Mouse (Mus musculus) A20 (cell line): ENCODE data around the gene Itih1.

Experiments used
- DNase-seq: peaks from one replicate; pipeline ENCODE4 v3.0.0-alpha.2; 2011; ENCODE audit warnings: low read depth, low spot score

Itih1 gene

GRCm38 (mm10) chr14:30904307-30904706 lies 38.8 kb downstream of the Itih1 start:
- DNase-seq: no peak

- no peak for DNase-seq
Measured at GRCm38 (mm10) chr14:30903036-30903435, 40.1 kb downstream of the Itih1 start.

- no peak for DNase-seq
Measured at GRCm38 (mm10) chr14:30902628-30903027, 40.5 kb downstream of the Itih1 start.

GRCm38 (mm10) chr14:30899972-30900371 lies 43.1 kb downstream of the Itih1 start:
- no peak for DNase-seq

- peak; percentile 28 for DNase-seq
Measured at GRCm38 (mm10) chr14:30888271-30888732, 54.8 kb downstream of the Itih1 start.

- DNase-seq: no peak
Measured at GRCm38 (mm10) chr14:30886204-30886603, 56.9 kb downstream of the Itih1 start, which contains the start of gene Itih4. Gene Itih4, plus strand, starts transcription at chr14:30886476.

- no peak for DNase-seq
Measured at GRCm38 (mm10) chr14:30885298-30885697, 57.8 kb downstream of the Itih1 start.

GRCm38 (mm10) chr14:30881718-30882108 lies 61.4 kb downstream of the Itih1 start:
- DNase-seq: no peak

- DNase-seq: peak; percentile 44
Measured at GRCm38 (mm10) chr14:30880811-30881717, 62.0 kb downstream of the Itih1 start.

GRCm38 (mm10) chr14:30880251-30880650 lies 62.8 kb downstream of the Itih1 start:
- DNase-seq: no peak

- no peak for DNase-seq
Measured at GRCm38 (mm10) chr14:30879794-30880193, 63.3 kb downstream of the Itih1 start.
